Comparison of ENCODE assay signal across 33 mouse cellular contexts in genomic region chr6:11108346-11108966, GRCm38 (mm10).
DNase-seq lines count a peak whose midpoint lies in the region; ATAC-seq and TF ChIP-seq lines count a peak whose summit lies in the region.
"Had no signal": no experiment of that assay in that cellular context is flagged by ENCODE, and none has a peak within 500 bp of the region (broad histone marks: within the 10 kb centered on the region; RNA-seq: fewer than 3 reads in every experiment).

No protein-coding gene starts in this region.

- no peak for ATAC-seq in hindbrain, embryonic 14.5 days (ENCODE audit: low FRiP score)
- peak; percentile 67 for ATAC-seq in midbrain, embryonic 12.5 days (ENCODE audit: low FRiP score, low read depth)
- ATAC-seq in midbrain, postnatal 0 days (ENCODE audit: low FRiP score): no peak
- peak; percentile 51 for ATAC-seq in megakaryocyte progenitor cell, adult 5-6 weeks (replicated peaks; ENCODE audit: poor library complexity)
- ATAC-seq: CD4-positive, CD25-positive, alpha-beta regulatory T cell, adult 4 months; forebrain, embryonic 13.5 days; hindbrain, postnatal 0 days; intestine, embryonic 15.5 days; liver, embryonic 12.5 days; liver, postnatal 0 days had no signal

- DNase-seq in hindbrain, embryonic 10.5 days (ENCODE audit: low spot score): peak; percentile 28
- DNase-seq in hindbrain, embryonic 14.5 days (ENCODE audit: low spot score): no peak
- DNase-seq in midbrain, postnatal 0 days (ENCODE audit: low spot score): no peak
- peak; percentile 59 for DNase-seq in embryo, embryonic 10.5 days (ENCODE audit: low spot score)
- DNase-seq in kidney, adult 11 months: no peak
- DNase-seq: adrenal gland, postnatal 25 days; cerebellum, adult 2 months; cerebellum, postnatal 14 days; gastrocnemius, adult 2 months; gastrocnemius, postnatal 36 days; heart, adult 2 months; heart, postnatal 14 days; kidney, adult 8-10 months; kidney, postnatal 4 days; left cerebral cortex, postnatal 4 days; liver, postnatal 0 days; lung, postnatal 36 days; right cerebral cortex, postnatal 4 days; thymus, adult 18-20 months; thymus, postnatal 25 days had no signal

- 0 out of 2 replicates have a peak, but pooled peaks cover 4% of the 10 kb centered on the region for H3K4me1 ChIP-seq in hindbrain, embryonic 10.5 days (replicated peaks)
- 0 out of 2 replicates have a peak, but pooled peaks cover under 1% of the 10 kb centered on the region for H3K4me1 ChIP-seq in hindbrain, embryonic 14.5 days (replicated peaks; ENCODE audit: control insufficient read depth, insufficient read depth, low read length)
- H3K4me1 ChIP-seq in midbrain, embryonic 12.5 days: no peaks in the 10 kb centered on the region
- H3K4me1 ChIP-seq in midbrain, postnatal 0 days (ENCODE audit: insufficient read depth, low read length): no peaks in the 10 kb centered on the region
- H3K4me1 ChIP-seq: embryonic facial prominence, embryonic 15.5 days; forebrain, embryonic 13.5 days; heart, embryonic 13.5 days; intestine, embryonic 15.5 days; liver, embryonic 12.5 days; megakaryocyte, embryonic 14.5 days; neural tube, embryonic 12.5 days had no signal

- no peak overlapping the region for H3K9ac ChIP-seq in hindbrain, embryonic 14.5 days
- H3K9ac ChIP-seq in midbrain, embryonic 12.5 days (replicated peaks): no peak overlapping the region
- no peak overlapping the region for H3K9ac ChIP-seq in midbrain, postnatal 0 days (replicated peaks; ENCODE audit: low read length, poor library complexity, severe bottlenecking)
- H3K9ac ChIP-seq: embryonic facial prominence, embryonic 15.5 days; forebrain, embryonic 13.5 days; heart, embryonic 13.5 days; intestine, embryonic 15.5 days; liver, embryonic 12.5 days; liver, postnatal 0 days; neural tube, embryonic 12.5 days had no signal

- H3K4me2 ChIP-seq in hindbrain, embryonic 14.5 days (replicated peaks): no peak overlapping the region
- no peak overlapping the region for H3K4me2 ChIP-seq in midbrain, embryonic 12.5 days (replicated peaks)
- no peak overlapping the region for H3K4me2 ChIP-seq in midbrain, postnatal 0 days (ENCODE audit: low read depth, low read length, poor library complexity, severe bottlenecking)
- H3K4me2 ChIP-seq: embryonic facial prominence, embryonic 15.5 days; forebrain, embryonic 13.5 days; heart, embryonic 13.5 days; intestine, embryonic 15.5 days; liver, embryonic 12.5 days; neural tube, embryonic 12.5 days had no signal

- H3K36me3 ChIP-seq in hindbrain, embryonic 10.5 days: no peaks in the 10 kb centered on the region
- no peaks in the 10 kb centered on the region for H3K36me3 ChIP-seq in hindbrain, embryonic 14.5 days (replicated peaks; ENCODE audit: control insufficient read depth, insufficient read depth)
- H3K36me3 ChIP-seq in midbrain, embryonic 12.5 days: no peaks in the 10 kb centered on the region
- no peaks in the 10 kb centered on the region for H3K36me3 ChIP-seq in midbrain, postnatal 0 days (ENCODE audit: insufficient read depth, low read length)
- H3K36me3 ChIP-seq: embryonic facial prominence, embryonic 15.5 days; heart, embryonic 13.5 days; intestine, embryonic 15.5 days; liver, embryonic 12.5 days; neural tube, embryonic 12.5 days had no signal

- H3K9me3 ChIP-seq in hindbrain, embryonic 10.5 days: no peaks in the 10 kb centered on the region; the same call in 1 of the 2 replicates
- H3K9me3 ChIP-seq in hindbrain, embryonic 14.5 days (ENCODE audit: control insufficient read depth, low read length): no peaks in the 10 kb centered on the region
- no peaks in the 10 kb centered on the region for H3K9me3 ChIP-seq in midbrain, embryonic 12.5 days
- no peaks in the 10 kb centered on the region for H3K9me3 ChIP-seq in midbrain, postnatal 0 days (ENCODE audit: low read length)
- H3K9me3 ChIP-seq: embryonic facial prominence, embryonic 15.5 days; forebrain, embryonic 13.5 days; heart, embryonic 13.5 days; intestine, embryonic 15.5 days; liver, embryonic 12.5 days; megakaryocyte, embryonic 14.5 days; neural tube, embryonic 12.5 days had no signal

- H3K27me3 ChIP-seq in hindbrain, embryonic 10.5 days (ENCODE audit: insufficient read depth, poor library complexity, severe bottlenecking): no peaks in the 10 kb centered on the region
- no peaks in the 10 kb centered on the region for H3K27me3 ChIP-seq in hindbrain, embryonic 14.5 days (ENCODE audit: control insufficient read depth, insufficient read depth, low read length)
- H3K27me3 ChIP-seq in midbrain, embryonic 12.5 days: no peaks in the 10 kb centered on the region
- no peaks in the 10 kb centered on the region for H3K27me3 ChIP-seq in midbrain, postnatal 0 days (ENCODE audit: insufficient read depth, low read length)
- H3K27me3 ChIP-seq: embryonic facial prominence, embryonic 15.5 days; forebrain, embryonic 13.5 days; heart, embryonic 13.5 days; intestine, embryonic 15.5 days; liver, embryonic 12.5 days; megakaryocyte, embryonic 14.5 days; neural tube, embryonic 12.5 days had no signal

- TF ChIP-seq CTCF in midbrain, postnatal 0 days (IDR thresholded peaks at IDR 0.05): no peak

- WGBS in hindbrain, embryonic 10.5 days: 66% methylated on average over 7 of the region's 7 CpGs
- 53% methylated on average over 7 of the region's 7 CpGs for WGBS in hindbrain, embryonic 14.5 days
- 55% methylated on average over 7 of the region's 7 CpGs for WGBS in midbrain, embryonic 12.5 days
- 67% methylated on average over 7 of the region's 7 CpGs for WGBS in midbrain, postnatal 0 days

- H3K4me3 ChIP-seq in hindbrain, embryonic 10.5 days: no peak overlapping the region
- no peak overlapping the region for H3K4me3 ChIP-seq in hindbrain, embryonic 14.5 days (replicated peaks; ENCODE audit: low read length)
- no peak overlapping the region for H3K4me3 ChIP-seq in midbrain, embryonic 12.5 days
- H3K4me3 ChIP-seq in midbrain, postnatal 0 days (ENCODE audit: low read depth, low read length): no peak overlapping the region
- H3K4me3 ChIP-seq: embryonic facial prominence, embryonic 15.5 days; forebrain, embryonic 13.5 days; gastrocnemius, adult 2 months; heart, adult 2 months; heart, embryonic 13.5 days; intestine, embryonic 15.5 days; liver, embryonic 12.5 days; megakaryocyte, embryonic 14.5 days; neural tube, embryonic 12.5 days had no signal

- no peak overlapping the region; the same call in 1 of the 2 replicates for H3K27ac ChIP-seq in hindbrain, embryonic 10.5 days
- no peak overlapping the region for H3K27ac ChIP-seq in hindbrain, embryonic 14.5 days
- H3K27ac ChIP-seq in midbrain, embryonic 12.5 days (replicated peaks): no peak overlapping the region
- no peak overlapping the region for H3K27ac ChIP-seq in midbrain, postnatal 0 days (ENCODE audit: low read depth, low read length)
- H3K27ac ChIP-seq: embryonic facial prominence, embryonic 15.5 days; forebrain, embryonic 13.5 days; gastrocnemius, adult 2 months; heart, adult 2 months; heart, embryonic 13.5 days; hindbrain, postnatal 0 days; intestine, embryonic 15.5 days; kidney, postnatal 0 days; liver, embryonic 12.5 days; neural tube, embryonic 12.5 days; stomach, postnatal 0 days had no signal

Comparison
In these comparisons a context has a peak if more than half of its experiments do, and no peak if none do; other contexts are left out.
1. DNase-seq: peak in hindbrain, embryonic 10.5 days (single experiment) and embryo, embryonic 10.5 days (single experiment); none in hindbrain, embryonic 14.5 days (single experiment), midbrain, postnatal 0 days (single experiment) and kidney, adult 11 months (single experiment).
2. ATAC-seq: peak in midbrain, embryonic 12.5 days (single experiment) and megakaryocyte progenitor cell, adult 5-6 weeks (single experiment); none in hindbrain, embryonic 14.5 days (single experiment) and midbrain, postnatal 0 days (single experiment).